Mouse (Mus musculus): ENCODE data around the gene Gpr152. TPM values are rescaled to one million over a fixed set of nuclear protein-coding genes. Genes with fewer than 3 reads are reported as not detected.

Gene Gpr152
- polyA plus RNA-seq, 1 experiment from 2014 or later = not detected

GRCm38 (mm10) chr19:4101466-4101865 is 38.1 kb upstream of the Gpr152 start:
- H3K4me1 ChIP-seq (ENCODE audit: control insufficient read depth in 2 of 2, insufficient read depth in 2 of 2, low read length in 2 of 2) = peaks cover 14 to 28% of the 10 kb centered on the region in 2 experiments
- no peaks in the 10 kb centered on the region for H3K9me3 ChIP-seq (ENCODE audit: control insufficient read depth, low read length)
- H3K4me3 ChIP-seq (ENCODE audit: control insufficient read depth in 1 of 2, insufficient read depth in 1 of 2, low read depth in 1 of 2, low read length in 2 of 2) = peak overlapping the region in 1 of 2 experiments; percentile 57; a peak in 2 of 4 replicates
- peaks cover 20% of the 10 kb centered on the region; the same call in 1 of the 2 replicates for H3K27me3 ChIP-seq (ENCODE audit: control insufficient read depth, insufficient read depth, low read length)
- WGBS = 73% methylated on average over 6 of the region's 6 CpGs
- H3K27ac ChIP-seq (replicated peaks in 1 of 2; ENCODE audit: control insufficient read depth in 1 of 2, insufficient read depth in 1 of 2, low read depth in 2 of 2, low read length in 2 of 2) = no peak overlapping the region
- H3K36me3 ChIP-seq (ENCODE audit: control insufficient read depth, insufficient read depth, low read length) = peaks cover 14% of the 10 kb centered on the region
- peak overlapping the region; percentile 90 for H3K4me2 ChIP-seq (ENCODE audit: low read length)
- 0 out of 2 replicates have a peak overlapping the region, but pooled peaks have one; percentile 70 for H3K9ac ChIP-seq (ENCODE audit: low read length)
- no peak for ATAC-seq (ENCODE audit: insufficient number of reproducible peaks, insufficient read depth, low FRiP score, low read depth)

GRCm38 (mm10) chr19:4102049-4102448 is 37.5 kb upstream of the Gpr152 start:
- Histone ChIP-seq H3K4me1 (ENCODE audit: control insufficient read depth in 2 of 2, insufficient read depth in 2 of 2, low read length in 2 of 2) (peaks cover 13 to 28% of the 10 kb centered on the region in 2 experiments), H3K4me3 (ENCODE audit: control insufficient read depth in 1 of 2, insufficient read depth in 1 of 2, low read depth in 1 of 2, low read length in 2 of 2) (no peak overlapping the region), H3K27ac (replicated peaks in 1 of 2; ENCODE audit: control insufficient read depth in 1 of 2, insufficient read depth in 1 of 2, low read depth in 2 of 2, low read length in 2 of 2) (no peak overlapping the region), H3K4me2 (ENCODE audit: low read length) (no peak overlapping the region), H3K9ac (ENCODE audit: low read length) (no peak overlapping the region), H3K9me3 (ENCODE audit: control insufficient read depth, low read length) (no peaks in the 10 kb centered on the region), H3K27me3 (ENCODE audit: control insufficient read depth, insufficient read depth, low read length) (peaks cover 20% of the 10 kb centered on the region; the same call in 1 of the 2 replicates), H3K36me3 (ENCODE audit: control insufficient read depth, insufficient read depth, low read length) (peaks cover 20% of the 10 kb centered on the region)
- WGBS = 81% methylated on average over 2 of the region's 2 CpGs
- ATAC-seq (ENCODE audit: insufficient number of reproducible peaks, insufficient read depth, low FRiP score, low read depth) = no peak

GRCm38 (mm10) chr19:4102626-4103025 is 37.0 kb upstream of the Gpr152 start:
- Histone ChIP-seq H3K27ac (replicated peaks in 1 of 2; ENCODE audit: control insufficient read depth in 1 of 2, insufficient read depth in 1 of 2, low read depth in 2 of 2, low read length in 2 of 2) (no peak overlapping the region), H3K4me3 (ENCODE audit: control insufficient read depth in 1 of 2, insufficient read depth in 1 of 2, low read depth in 1 of 2, low read length in 2 of 2) (no peak overlapping the region), H3K36me3 (ENCODE audit: control insufficient read depth, insufficient read depth, low read length) (peaks cover 26% of the 10 kb centered on the region), H3K9me3 (ENCODE audit: control insufficient read depth, low read length) (no peaks in the 10 kb centered on the region), H3K4me2 (ENCODE audit: low read length) (no peak overlapping the region), H3K4me1 (ENCODE audit: control insufficient read depth in 2 of 2, insufficient read depth in 2 of 2, low read length in 2 of 2) (peaks cover 13 to 28% of the 10 kb centered on the region in 2 experiments), H3K9ac (ENCODE audit: low read length) (no peak overlapping the region), H3K27me3 (ENCODE audit: control insufficient read depth, insufficient read depth, low read length) (peaks cover 20% of the 10 kb centered on the region; the same call in 1 of the 2 replicates)
- ATAC-seq (ENCODE audit: insufficient number of reproducible peaks, insufficient read depth, low FRiP score, low read depth) = no peak
- WGBS = 94% methylated on average over 12 of the region's 12 CpGs

- peaks cover 20% of the 10 kb centered on the region; the same call in 1 of the 2 replicates for H3K27me3 ChIP-seq (ENCODE audit: control insufficient read depth, insufficient read depth, low read length)
- no peak for ATAC-seq (ENCODE audit: insufficient number of reproducible peaks, insufficient read depth, low FRiP score, low read depth)
- 94% methylated on average over 18 of the region's 18 CpGs for WGBS
- H3K4me1 ChIP-seq (ENCODE audit: control insufficient read depth in 2 of 2, insufficient read depth in 2 of 2, low read length in 2 of 2) = peaks cover 13 to 24% of the 10 kb centered on the region in 2 experiments
- H3K4me2 ChIP-seq (ENCODE audit: low read length) = no peak overlapping the region
- no peak overlapping the region for H3K9ac ChIP-seq (ENCODE audit: low read length)
- no peaks in the 10 kb centered on the region for H3K9me3 ChIP-seq (ENCODE audit: control insufficient read depth, low read length)
- no peak overlapping the region for H3K4me3 ChIP-seq (ENCODE audit: control insufficient read depth in 1 of 2, insufficient read depth in 1 of 2, low read depth in 1 of 2, low read length in 2 of 2)
- H3K36me3 ChIP-seq (ENCODE audit: control insufficient read depth, insufficient read depth, low read length) = peaks cover 31% of the 10 kb centered on the region
- H3K27ac ChIP-seq (replicated peaks in 1 of 2; ENCODE audit: control insufficient read depth in 1 of 2, insufficient read depth in 1 of 2, low read depth in 2 of 2, low read length in 2 of 2) = no peak overlapping the region
Observed at GRCm38 (mm10) chr19:4103294-4103693, 36.3 kb upstream of the Gpr152 start.

- no peak for ATAC-seq (ENCODE audit: insufficient number of reproducible peaks, insufficient read depth, low FRiP score, low read depth)
- no peak overlapping the region for H3K4me3 ChIP-seq (ENCODE audit: control insufficient read depth in 1 of 2, insufficient read depth in 1 of 2, low read depth in 1 of 2, low read length in 2 of 2)
- H3K36me3 ChIP-seq (ENCODE audit: control insufficient read depth, insufficient read depth, low read length) = peaks cover 34% of the 10 kb centered on the region
- WGBS = 49% methylated on average over 3 of the region's 3 CpGs
- no peak overlapping the region for H3K27ac ChIP-seq (replicated peaks in 1 of 2; ENCODE audit: control insufficient read depth in 1 of 2, insufficient read depth in 1 of 2, low read depth in 2 of 2, low read length in 2 of 2)
- peaks cover 13 to 24% of the 10 kb centered on the region in 2 experiments for H3K4me1 ChIP-seq (ENCODE audit: control insufficient read depth in 2 of 2, insufficient read depth in 2 of 2, low read length in 2 of 2)
- H3K27me3 ChIP-seq (ENCODE audit: control insufficient read depth, insufficient read depth, low read length) = peaks cover 20% of the 10 kb centered on the region; the same call in 1 of the 2 replicates
- no peaks in the 10 kb centered on the region for H3K9me3 ChIP-seq (ENCODE audit: control insufficient read depth, low read length)
- H3K9ac ChIP-seq (ENCODE audit: low read length) = no peak overlapping the region
- H3K4me2 ChIP-seq (ENCODE audit: low read length) = no peak overlapping the region
Observed at GRCm38 (mm10) chr19:4103792-4104191, 35.8 kb upstream of the Gpr152 start.

- peaks cover 6 to 16% of the 10 kb centered on the region in 2 experiments; a peak in 3 of 4 replicates for H3K4me1 ChIP-seq (ENCODE audit: control insufficient read depth in 2 of 2, insufficient read depth in 2 of 2, low read length in 2 of 2)
Observed at GRCm38 (mm10) chr19:4104675-4105194, 34.9 kb upstream of the Gpr152 start.

GRCm38 (mm10) chr19:4106654-4107053 is 32.9 kb upstream of the Gpr152 start:
- H3K9ac ChIP-seq (ENCODE audit: low read length) = no peak overlapping the region
- H3K4me1 ChIP-seq (ENCODE audit: control insufficient read depth in 2 of 2, insufficient read depth in 2 of 2, low read length in 2 of 2) = no peaks in the 10 kb centered on the region
- H3K4me3 ChIP-seq (ENCODE audit: control insufficient read depth in 1 of 2, insufficient read depth in 1 of 2, low read depth in 1 of 2, low read length in 2 of 2) = no peak overlapping the region
- WGBS = 90% methylated on average over 14 of the region's 14 CpGs
- no peak overlapping the region for H3K27ac ChIP-seq (replicated peaks in 1 of 2; ENCODE audit: control insufficient read depth in 1 of 2, insufficient read depth in 1 of 2, low read depth in 2 of 2, low read length in 2 of 2)
- no peak overlapping the region for H3K4me2 ChIP-seq (ENCODE audit: low read length)
- peaks cover 54% of the 10 kb centered on the region for H3K36me3 ChIP-seq (ENCODE audit: control insufficient read depth, insufficient read depth, low read length)
- no peaks in the 10 kb centered on the region for H3K9me3 ChIP-seq (ENCODE audit: control insufficient read depth, low read length)
- peaks cover 11% of the 10 kb centered on the region; the same call in 1 of the 2 replicates for H3K27me3 ChIP-seq (ENCODE audit: control insufficient read depth, insufficient read depth, low read length)
- no peak for ATAC-seq (ENCODE audit: insufficient number of reproducible peaks, insufficient read depth, low FRiP score, low read depth)

More at GRCm38 (mm10) chr19:4104675-4105194, 34.9 kb upstream of the Gpr152 start:
- no peaks in the 10 kb centered on the region for H3K9me3 ChIP-seq (ENCODE audit: control insufficient read depth, low read length)
- H3K4me2 ChIP-seq (ENCODE audit: low read length) = no peak overlapping the region
- WGBS = 87% methylated on average over 16 of the region's 16 CpGs
- peaks cover 43% of the 10 kb centered on the region for H3K36me3 ChIP-seq (ENCODE audit: control insufficient read depth, insufficient read depth, low read length)
- no peak for ATAC-seq (ENCODE audit: insufficient number of reproducible peaks, insufficient read depth, low FRiP score, low read depth)
- H3K9ac ChIP-seq (ENCODE audit: low read length) = no peak overlapping the region
- peaks cover 20% of the 10 kb centered on the region; the same call in 1 of the 2 replicates for H3K27me3 ChIP-seq (ENCODE audit: control insufficient read depth, insufficient read depth, low read length)
- H3K4me3 ChIP-seq (ENCODE audit: control insufficient read depth in 1 of 2, insufficient read depth in 1 of 2, low read depth in 1 of 2, low read length in 2 of 2) = no peak overlapping the region
- no peak overlapping the region for H3K27ac ChIP-seq (replicated peaks in 1 of 2; ENCODE audit: control insufficient read depth in 1 of 2, insufficient read depth in 1 of 2, low read depth in 2 of 2, low read length in 2 of 2)

Measured in heart, embryonic 14.5 days (tissue).